Mouse (Mus musculus) heart, embryonic 12.5 days (tissue): ENCODE results near the gene 1700030J22Rik. TPM values are rescaled to one million over a fixed set of nuclear protein-coding genes. Genes with fewer than 3 reads are reported as not detected.
A peak's percentile ranks its signal among the peaks of the same experiment; 100 is the strongest.

ENCODE experiments used
- ATAC-seq: fragments of 200-750 bp; cut with Nextera tagmentation; 2 replicates; pipeline ENCODE4 v1.8.0; 2017; ENCODE audit warnings: moderate TSS enrichment, moderate library complexity; ENCODE audit not compliant: insufficient number of reproducible peaks, low FRiP score
- H3K27ac ChIP-seq: fragments of 300-500 bp; sonication (generic); 2 replicates; pipeline ENCODE4 v1.5.1; 2016; ENCODE audit warnings: mild to moderate bottlenecking, moderate library complexity; ENCODE audit not compliant: poor library complexity, severe bottlenecking
- H3K27me3 ChIP-seq: fragments of 300-500 bp; sonication (generic); replicated peaks from 2 replicates; pipeline ENCODE4 v1.6.1; 2016; ENCODE audit warnings: mild to moderate bottlenecking, moderate library complexity
- H3K36me3 ChIP-seq: fragments of 300-500 bp; sonication (generic); 2 replicates; pipeline ENCODE4 v1.6.1; 2016; ENCODE audit warnings: mild to moderate bottlenecking, moderate library complexity
- H3K4me1 ChIP-seq: fragments of 300-500 bp; sonication (generic); replicated peaks from 2 replicates; pipeline ENCODE4 v1.6.1; 2016; ENCODE audit warnings: mild to moderate bottlenecking
- H3K4me2 ChIP-seq: fragments of 300-500 bp; sonication (generic); 2 replicates; pipeline ENCODE4 v1.6.1; 2016; ENCODE audit warnings: mild to moderate bottlenecking, moderate library complexity
- H3K4me3 ChIP-seq: fragments of 300-500 bp; sonication (generic); 2 replicates; pipeline ENCODE4 v1.5.1; 2016; ENCODE audit warnings: mild to moderate bottlenecking
- H3K9ac ChIP-seq: fragments of 300-500 bp; sonication (generic); 2 replicates; pipeline ENCODE4 v1.6.1; 2016; ENCODE audit warnings: mild to moderate bottlenecking, moderate library complexity
- H3K9me3 ChIP-seq: fragments of 300-500 bp; sonication (generic); replicated peaks from 2 replicates; pipeline ENCODE4 v1.6.1; 2016; ENCODE audit warnings: mild to moderate bottlenecking, moderate library complexity
- WGBS: fragments of 180-500 bp; shearing (Covaris S2); methylation state at CpG from one replicate; pipeline ENCODE4 v1.1.7; 2016; 5-methylcytosine and 5-hydroxymethylcytosine counted together
- polyA plus RNA-seq: library from polyadenylated mRNA; unstranded; fragments of >200 nt; fragmentation: Nextera tagmentation; extraction: Ambion mirVana; gene quantifications from 2 replicates; pipeline ENCODE4 v1.2.1, GENCODE M21; 2016

1700030J22Rik gene
- polyA plus RNA-seq, 1 experiment from 2014 or later: 1.1 TPM

DNA sequence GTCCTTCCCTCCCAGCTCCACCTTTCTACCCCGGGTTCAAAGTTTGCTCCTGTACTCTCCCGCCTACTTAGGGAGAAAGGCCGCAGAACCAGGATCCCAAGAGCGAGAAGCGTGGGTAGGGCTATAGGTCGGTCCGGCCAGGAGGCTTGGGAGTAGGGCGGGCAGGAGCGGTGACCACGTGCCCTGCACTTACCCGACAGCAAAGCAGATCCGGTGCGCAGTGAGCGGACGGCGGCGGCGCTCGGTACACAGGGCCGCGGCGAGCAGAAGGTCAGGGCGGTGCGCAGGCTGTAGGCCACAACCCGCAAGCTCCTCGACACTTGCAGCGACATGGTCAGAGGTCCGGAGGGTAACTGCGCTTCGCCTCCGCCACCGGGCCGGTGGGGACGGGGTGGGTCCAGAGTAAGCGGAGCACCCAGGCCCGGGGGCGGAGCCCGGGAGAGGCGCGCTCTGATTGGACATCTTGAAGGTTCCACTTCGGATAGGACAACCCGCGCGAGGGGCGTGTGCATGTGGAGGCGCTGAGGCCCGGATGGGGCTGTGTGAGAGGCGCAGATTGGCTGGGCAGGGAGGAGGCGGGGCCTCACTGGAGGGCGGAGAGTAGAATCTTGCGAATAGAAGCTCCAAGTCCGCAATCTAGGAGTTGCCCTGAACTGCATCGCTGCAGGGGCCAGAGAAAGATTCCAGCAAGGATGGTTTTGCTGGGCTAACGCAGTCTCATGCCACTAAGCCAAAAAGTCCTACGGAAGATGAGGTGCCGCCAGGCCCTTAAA, 14.5 kb upstream of the 1700030J22Rik start, which contains the start of gene Gcsh:
Gene Gcsh (minus strand): TSS at position 443 of the 773 bp plus-strand sequence.
- Histone ChIP-seq H3K4me2 (peak within 1 kb of the TSS; percentile 95), H3K27ac (peak within 1 kb of the TSS; percentile 67), H3K4me1 (peaks cover 10% of the 10 kb centered on the region), H3K9ac (peak within 1 kb of the TSS; percentile 79), H3K27me3 (no peaks in the 10 kb centered on the region), H3K36me3 (peaks cover 11% of the 10 kb centered on the region; the same call in 1 of the 2 replicates), H3K4me3 (peak within 1 kb of the TSS; percentile 75), H3K9me3 (no peaks in the 10 kb centered on the region)
- ATAC-seq: peak; percentile 100
- 0% methylated on average over 56 of the region's 56 CpGs for WGBS

DNA sequence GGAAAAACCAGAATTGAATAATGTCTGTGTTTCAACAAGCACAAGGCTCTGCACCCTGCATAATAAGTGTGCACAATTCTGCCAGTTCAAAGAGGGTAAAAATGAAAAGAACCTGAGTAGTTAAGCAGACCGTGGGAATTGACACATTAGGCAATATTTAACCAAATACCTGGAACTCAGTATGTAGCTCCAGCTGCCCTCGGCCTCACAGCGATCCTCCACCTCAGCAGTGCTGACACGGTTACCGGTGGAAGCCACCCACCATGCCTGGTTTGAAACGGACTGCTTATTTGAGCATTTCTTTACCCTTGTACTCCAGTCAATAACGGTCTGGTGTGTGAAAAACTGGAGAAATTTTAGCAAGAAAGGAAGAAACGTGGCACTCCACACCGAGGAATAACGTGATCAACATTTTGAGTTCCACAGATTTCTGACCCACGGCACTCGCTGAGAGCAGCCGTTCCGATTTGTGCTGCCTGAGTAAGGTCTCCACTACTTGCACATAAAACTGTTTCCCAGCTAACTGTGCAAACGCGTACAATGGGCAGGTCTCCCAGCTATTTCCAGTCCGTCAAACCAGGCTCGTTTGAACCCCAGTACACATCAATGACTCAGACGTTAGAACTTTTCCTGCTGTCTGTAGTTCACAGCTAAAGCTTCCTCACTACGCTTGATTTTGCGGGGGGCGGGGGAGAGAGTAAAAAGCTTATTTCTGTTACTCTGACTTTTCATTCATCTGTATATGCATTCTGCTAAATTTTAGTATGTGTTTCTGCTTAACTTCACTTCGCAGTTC, 13.6 kb upstream of the 1700030J22Rik start:
- Histone ChIP-seq H3K27ac (no peak overlapping the region), H3K4me1 (peaks cover 10% of the 10 kb centered on the region), H3K36me3 (peaks cover 16% of the 10 kb centered on the region; the same call in 1 of the 2 replicates), H3K9me3 (no peaks in the 10 kb centered on the region), H3K4me2 (peak overlapping the region; percentile 95), H3K27me3 (no peaks in the 10 kb centered on the region), H3K4me3 (peak overlapping the region; percentile 75), H3K9ac (peak overlapping the region; percentile 79)
- no peak for ATAC-seq
- WGBS: 12% methylated on average over 23 of the region's 23 CpGs

DNA sequence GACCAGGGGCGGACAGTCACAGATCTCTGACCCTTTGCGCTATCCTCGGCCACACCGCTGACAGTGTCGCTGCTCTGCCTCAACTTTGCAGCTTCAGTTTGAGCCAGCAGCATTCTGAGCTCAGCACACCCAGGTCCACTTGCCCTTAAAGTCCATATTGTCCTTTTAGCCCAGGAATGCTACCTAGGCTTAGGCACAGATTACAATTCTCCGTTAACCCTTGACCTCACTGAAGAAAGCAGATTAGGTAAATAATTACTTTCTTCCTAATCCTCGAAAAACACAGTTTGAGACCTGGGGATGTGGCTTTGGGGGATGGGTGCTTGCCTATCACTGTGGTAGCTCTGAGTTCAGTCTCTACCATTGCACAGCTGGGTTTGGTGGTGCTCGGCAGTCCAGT, 12.5 kb upstream of the 1700030J22Rik start:
- Histone ChIP-seq H3K27ac (no peak overlapping the region), H3K4me1 (peaks cover 10% of the 10 kb centered on the region), H3K4me2 (no peak overlapping the region), H3K36me3 (peaks cover 25% of the 10 kb centered on the region), H3K4me3 (no peak overlapping the region), H3K9me3 (no peaks in the 10 kb centered on the region), H3K9ac (no peak overlapping the region), H3K27me3 (no peaks in the 10 kb centered on the region)
- ATAC-seq: no peak
- 88% methylated on average over 8 of the region's 8 CpGs for WGBS

DNA sequence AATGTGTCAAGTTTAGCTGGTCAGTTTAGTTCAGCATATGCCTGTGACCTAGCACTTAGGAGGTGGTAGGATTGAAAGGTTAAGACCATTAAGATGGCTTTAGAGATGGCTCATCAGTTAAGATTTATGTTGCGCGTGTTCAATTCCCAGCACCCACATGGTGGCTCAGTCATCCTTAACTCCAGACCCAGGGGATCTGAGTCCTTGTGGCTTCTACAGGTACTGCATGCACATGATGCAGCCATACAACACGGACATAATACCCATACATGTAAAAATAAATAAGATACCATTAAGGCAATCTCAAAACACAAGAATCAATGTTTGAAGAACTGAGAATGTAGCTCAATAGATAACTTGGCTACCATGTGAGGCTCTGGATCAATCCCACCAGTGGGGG, 11.1 kb upstream of the 1700030J22Rik start:
- WGBS: 91% methylated on average over 3 of the region's 3 CpGs

DNA sequence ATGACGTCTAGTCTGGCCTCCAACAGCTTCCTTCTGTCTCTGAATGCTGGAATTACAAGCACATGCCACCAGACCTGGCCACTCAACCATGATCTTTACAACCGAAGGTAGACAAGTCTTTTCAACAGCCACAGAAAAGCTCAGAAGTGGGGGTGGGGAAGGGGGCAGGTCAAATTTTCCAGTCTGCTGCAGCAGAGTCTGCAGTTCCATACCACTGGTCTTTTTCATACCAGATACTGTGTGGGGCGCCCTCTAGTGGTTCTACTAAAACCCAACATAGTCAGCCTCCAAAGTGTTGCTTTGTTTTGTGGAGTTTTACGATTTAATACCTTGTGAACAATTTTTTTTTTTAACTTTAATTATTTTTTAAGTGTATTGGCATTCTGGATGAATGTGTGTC, 1.4 kb upstream of the 1700030J22Rik start:
- Histone ChIP-seq H3K27me3 (no peaks in the 10 kb centered on the region), H3K36me3 (peaks cover 28% of the 10 kb centered on the region), H3K4me3 (no peak overlapping the region), H3K4me1 (peaks cover 7% of the 10 kb centered on the region; the same call in 1 of the 2 replicates), H3K27ac (no peak overlapping the region), H3K4me2 (no peak overlapping the region; the same call in 1 of the 2 replicates), H3K9me3 (no peaks in the 10 kb centered on the region), H3K9ac (no peak overlapping the region)
- 21% methylated on average over 4 of the region's 4 CpGs for WGBS
- no peak for ATAC-seq

More for the DNA sequence above, 11.1 kb upstream of the 1700030J22Rik start:
- no peak overlapping the region for H3K4me3 ChIP-seq
- no peak for ATAC-seq
- H3K27ac ChIP-seq: no peak overlapping the region
- H3K9ac ChIP-seq: no peak overlapping the region
- peaks cover 10% of the 10 kb centered on the region for H3K4me1 ChIP-seq
- H3K27me3 ChIP-seq: no peaks in the 10 kb centered on the region
- no peaks in the 10 kb centered on the region for H3K9me3 ChIP-seq
- H3K4me2 ChIP-seq: no peak overlapping the region
- peaks cover 36% of the 10 kb centered on the region for H3K36me3 ChIP-seq

DNA sequence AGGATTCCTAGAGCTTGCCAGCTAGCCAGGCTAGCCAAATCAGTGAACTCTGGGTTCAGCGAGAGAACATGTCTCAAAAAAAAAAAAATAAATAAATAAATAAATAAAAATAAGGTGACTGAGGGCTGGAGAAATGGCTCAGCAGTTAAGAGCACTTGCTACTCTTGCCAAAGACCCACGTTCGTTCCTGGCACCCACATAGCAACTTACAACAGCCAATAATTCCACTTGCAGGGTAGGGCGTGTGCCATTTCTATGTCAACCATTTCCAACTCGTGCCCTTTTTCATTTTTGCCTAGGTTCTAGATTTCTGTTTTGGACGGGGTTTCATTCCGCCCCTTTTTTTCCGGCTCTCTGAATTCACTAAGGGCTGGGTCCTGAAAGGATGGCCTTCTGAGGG, 707 bp downstream of the 1700030J22Rik start:
- 33% methylated on average over 8 of the region's 8 CpGs for WGBS
- ATAC-seq: no peak
- Histone ChIP-seq H3K27me3 (no peaks in the 10 kb centered on the region; the same call in 1 of the 2 replicates), H3K27ac (no peak overlapping the region), H3K36me3 (peaks cover 12% of the 10 kb centered on the region; the same call in 1 of the 2 replicates), H3K4me1 (peaks cover 7% of the 10 kb centered on the region; the same call in 1 of the 2 replicates), H3K4me3 (peak overlapping the region; percentile 85), H3K9ac (peak overlapping the region; percentile 63), H3K4me2 (peak overlapping the region; percentile 80), H3K9me3 (no peaks in the 10 kb centered on the region)

DNA sequence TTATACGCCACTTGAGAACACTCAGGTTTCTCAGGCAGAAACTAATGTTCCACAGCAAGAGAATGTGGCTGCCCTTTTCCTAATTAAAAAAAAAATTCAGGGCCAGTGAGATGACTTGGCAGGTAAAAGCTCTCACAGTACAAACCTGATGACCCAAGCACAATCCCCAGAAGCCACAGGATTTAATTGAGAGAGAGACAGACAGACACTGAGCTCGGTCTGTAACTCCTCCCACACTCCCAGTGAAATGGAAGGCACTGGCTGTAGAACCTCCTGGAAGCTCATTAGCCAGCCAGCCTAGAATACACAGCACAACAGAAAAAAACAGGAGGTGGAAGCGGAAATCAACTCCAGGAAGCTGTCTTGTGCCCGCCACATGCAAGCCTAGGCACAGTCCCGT, 3.2 kb downstream of the 1700030J22Rik start:
- H3K9me3 ChIP-seq: no peaks in the 10 kb centered on the region

DNA sequence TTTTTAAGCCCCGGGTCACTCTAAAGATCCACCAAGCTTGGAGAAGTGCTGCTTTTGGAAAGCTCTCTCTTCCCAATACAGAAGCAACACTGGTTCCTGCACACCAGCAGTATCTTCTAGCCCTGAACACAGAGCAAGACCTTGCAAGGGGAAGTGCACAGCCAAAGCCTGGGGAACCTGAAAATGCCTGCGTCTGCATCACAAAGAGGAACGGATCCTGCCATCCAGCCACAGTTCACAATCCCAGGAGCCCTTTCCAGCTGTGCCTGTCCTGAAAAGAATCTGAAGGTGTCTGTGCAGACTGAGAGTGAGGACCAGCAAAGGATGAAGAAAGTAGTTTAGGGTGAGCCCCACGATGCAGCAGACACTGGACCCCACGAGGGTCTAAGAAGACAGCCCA, 3.7 kb downstream of the 1700030J22Rik start:
- Histone ChIP-seq H3K27ac (no peak overlapping the region), H3K4me1 (peaks cover 12% of the 10 kb centered on the region; the same call in 1 of the 2 replicates), H3K9me3 (no peaks in the 10 kb centered on the region), H3K27me3 (no peaks in the 10 kb centered on the region; the same call in 1 of the 2 replicates), H3K9ac (no peak overlapping the region; the same call in 1 of the 2 replicates), H3K4me2 (no peak overlapping the region), H3K36me3 (no peaks in the 10 kb centered on the region), H3K4me3 (no peak overlapping the region)
- no peak for ATAC-seq
- 44% methylated on average over 5 of the region's 5 CpGs for WGBS

More for the DNA sequence above, 3.2 kb downstream of the 1700030J22Rik start:
- Histone ChIP-seq H3K4me2 (no peak overlapping the region), H3K9ac (no peak overlapping the region; the same call in 1 of the 2 replicates), H3K27me3 (no peaks in the 10 kb centered on the region; the same call in 1 of the 2 replicates), H3K4me1 (peaks cover 13% of the 10 kb centered on the region; the same call in 1 of the 2 replicates), H3K36me3 (no peaks in the 10 kb centered on the region), H3K4me3 (no peak overlapping the region), H3K27ac (no peak overlapping the region)
- ATAC-seq: no peak
- 56% methylated on average over 5 of the region's 5 CpGs for WGBS

DNA sequence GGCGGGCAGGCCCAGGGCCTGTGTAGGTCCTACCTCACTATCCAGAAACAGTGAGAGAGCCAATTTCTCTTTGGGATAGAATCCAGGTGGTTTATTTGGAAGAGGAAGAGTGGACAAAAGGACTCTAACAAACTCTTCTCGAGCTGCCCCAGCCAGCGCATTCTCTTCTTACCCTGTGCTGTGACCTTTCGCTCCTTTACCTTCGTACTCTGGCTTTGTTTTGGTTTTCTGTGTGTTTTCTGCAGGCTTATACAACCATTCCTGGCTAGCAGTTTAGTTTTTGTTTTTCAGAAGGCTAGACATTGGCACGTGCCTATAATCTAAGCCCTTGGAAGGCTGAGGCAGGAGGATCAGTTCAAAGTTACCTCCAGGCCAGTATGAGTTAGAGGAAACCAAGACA, 9.2 kb downstream of the 1700030J22Rik start:
- H3K4me3 ChIP-seq: no peak overlapping the region
- 87% methylated on average over 6 of the region's 6 CpGs for WGBS
- no peak overlapping the region for H3K27ac ChIP-seq
- H3K36me3 ChIP-seq: no peaks in the 10 kb centered on the region
- H3K9ac ChIP-seq: no peak overlapping the region
- no peak overlapping the region for H3K4me2 ChIP-seq
- H3K9me3 ChIP-seq: no peaks in the 10 kb centered on the region
- H3K27me3 ChIP-seq: no peaks in the 10 kb centered on the region; the same call in 1 of the 2 replicates
- ATAC-seq: no peak
- H3K4me1 ChIP-seq: 0 out of 2 replicates have a peak, but pooled peaks cover 6% of the 10 kb centered on the region

DNA sequence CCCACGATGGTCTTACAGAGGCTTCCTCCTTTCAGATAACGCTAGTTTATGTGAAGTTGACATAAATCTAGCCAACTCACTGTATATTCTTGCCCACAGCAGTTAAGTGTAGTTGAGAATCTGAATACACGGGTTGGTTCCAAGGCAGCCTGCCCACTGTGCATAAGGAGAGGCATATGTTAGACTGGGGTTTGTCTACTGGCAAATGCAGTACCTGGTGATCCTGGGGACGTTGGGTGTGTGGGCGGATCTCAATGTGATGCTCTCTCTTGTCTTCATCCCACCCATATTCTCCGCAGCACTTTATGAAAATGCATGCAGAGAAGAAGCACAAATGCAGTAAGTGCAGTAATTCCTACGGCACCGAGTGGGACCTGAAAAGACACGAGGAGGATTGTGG, 24.3 kb downstream of the 1700030J22Rik start:
- Histone ChIP-seq H3K36me3 (peaks cover 63% of the 10 kb centered on the region), H3K27me3 (no peaks in the 10 kb centered on the region), H3K4me2 (no peak overlapping the region), H3K9me3 (no peaks in the 10 kb centered on the region), H3K4me3 (no peak overlapping the region), H3K27ac (no peak overlapping the region), H3K4me1 (peaks cover 15% of the 10 kb centered on the region), H3K9ac (no peak overlapping the region)
- WGBS: 91% methylated on average over 9 of the region's 9 CpGs
- ATAC-seq: no peak

DNA sequence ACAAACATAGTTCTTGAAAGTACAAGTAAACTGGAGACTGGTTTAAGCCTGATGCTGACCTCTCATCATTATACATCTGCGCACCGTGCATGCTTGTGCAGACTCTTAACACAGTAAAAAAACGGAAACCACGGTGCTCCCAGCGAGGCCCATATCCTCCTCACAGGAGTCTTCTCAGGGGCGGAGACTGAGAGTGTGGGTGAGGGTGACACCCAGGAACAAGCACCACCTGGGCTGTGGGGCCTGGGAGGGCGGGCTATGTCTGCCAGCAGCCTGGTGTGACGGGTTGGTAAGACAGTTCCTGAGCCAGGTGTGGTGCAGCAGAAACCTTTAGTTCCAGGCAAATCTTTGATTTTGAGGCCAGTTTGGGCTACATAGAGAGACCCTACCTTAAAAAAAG, 26.3 kb downstream of the 1700030J22Rik start:
- H3K36me3 ChIP-seq: peaks cover 47% of the 10 kb centered on the region
- no peaks in the 10 kb centered on the region for H3K27me3 ChIP-seq
- no peak overlapping the region for H3K27ac ChIP-seq
- 87% methylated on average over 8 of the region's 8 CpGs for WGBS
- no peak overlapping the region for H3K9ac ChIP-seq
- no peak overlapping the region for H3K4me2 ChIP-seq
- ATAC-seq: no peak
- no peak overlapping the region for H3K4me3 ChIP-seq
- no peaks in the 10 kb centered on the region for H3K9me3 ChIP-seq
- peaks cover 25% of the 10 kb centered on the region for H3K4me1 ChIP-seq
